Mouse (Mus musculus) midbrain, postnatal 0 days (tissue): ENCODE measurements at regions not wholly inside any gene's neighbourhood (a gene's known extent, or its start where the extent isn't known, plus 50 kb on each side); places are given as distances from the start of the nearest gene placed in this dataset.

ENCODE experiments used
- ATAC-seq: fragments of 200-750 bp; cut with Nextera tagmentation; 2 replicates; pipeline ENCODE4 v1.8.0; 2017; ENCODE audit warnings: moderate number of reproducible peaks, mild to moderate bottlenecking, moderate TSS enrichment, moderate library complexity; ENCODE audit not compliant: low FRiP score
- DNase-seq: peaks from one replicate; pipeline ENCODE4 v3.0.0-alpha.2; 2015; ENCODE audit warnings: low spot score
- H3K27ac ChIP-seq: fragments of 300-500 bp; sonication (generic); 2 replicates; pipeline ENCODE4 v1.5.1; 2014; ENCODE audit warnings: low read depth, mild to moderate bottlenecking, low read length, mixed read lengths
- H3K27me3 ChIP-seq: fragments of 300-500 bp; sonication (generic); 2 replicates; pipeline ENCODE4 v1.6.1; 2014; ENCODE audit warnings: low read length, control low read depth, mixed read lengths; ENCODE audit not compliant: insufficient read depth
- H3K36me3 ChIP-seq: fragments of 300-500 bp; sonication (generic); 2 replicates; pipeline ENCODE4 v1.6.1; 2014; ENCODE audit warnings: low read length, control low read depth, mixed read lengths; ENCODE audit not compliant: insufficient read depth
- H3K4me1 ChIP-seq: fragments of 300-500 bp; sonication (generic); 2 replicates; pipeline ENCODE4 v1.6.1; 2014; ENCODE audit warnings: mild to moderate bottlenecking, control low read depth, antibody characterized with exemption, low read length, mixed read lengths; ENCODE audit not compliant: insufficient read depth
- H3K4me2 ChIP-seq: fragments of 300-500 bp; sonication (generic); 2 replicates; pipeline ENCODE4 v1.6.1; 2014; ENCODE audit warnings: low read depth, mild to moderate bottlenecking, low read length, mixed read lengths; ENCODE audit not compliant: poor library complexity, severe bottlenecking
- H3K4me3 ChIP-seq: fragments of 300-500 bp; sonication (generic); 2 replicates; pipeline ENCODE4 v1.5.1; 2014; ENCODE audit warnings: low read depth, mild to moderate bottlenecking, low read length, moderate library complexity
- H3K9ac ChIP-seq: fragments of 300-500 bp; sonication (generic); replicated peaks from 2 replicates; pipeline ENCODE4 v1.6.1; 2014; ENCODE audit warnings: mild to moderate bottlenecking, low read length, moderate library complexity, mixed read lengths; ENCODE audit not compliant: poor library complexity, severe bottlenecking
- H3K9me3 ChIP-seq: fragments of 300-500 bp; sonication (generic); 2 replicates; pipeline ENCODE4 v1.6.1; 2016; ENCODE audit warnings: low read length, control low read depth
- CTCF ChIP-seq: IDR thresholded peaks from 2 replicates; pipeline ENCODE4 v1.5.1; 2016; ENCODE audit warnings: antibody characterized with exemption, mild to moderate bottlenecking
- WGBS: fragments of 180-500 bp; shearing (Covaris S2); extraction: QIAGEN DNeasy Blood & Tissue Kit; methylation state at CpG from one replicate; pipeline ENCODE4 v1.1.7; 2014; 5-methylcytosine and 5-hydroxymethylcytosine counted together

GRCm38 (mm10) chr1:36009010-36009619, 59.1 kb upstream of the Hs6st1 start:
- Histone ChIP-seq H3K27me3 (no peaks in the 10 kb centered on the region), H3K36me3 (no peaks in the 10 kb centered on the region), H3K4me2 (no peak overlapping the region), H3K27ac (no peak overlapping the region), H3K9ac (no peak overlapping the region), H3K4me3 (no peak overlapping the region), H3K9me3 (no peaks in the 10 kb centered on the region), H3K4me1 (no peaks in the 10 kb centered on the region)
- TF ChIP-seq CTCF: no peak
- WGBS: 64% methylated on average over 6 of the region's 6 CpGs
- ATAC-seq (no peak), DNase-seq (peak; percentile 70)

- no peak overlapping the region for H3K27ac ChIP-seq
- no peak for ATAC-seq
- no peak for DNase-seq
- no peak overlapping the region for H3K9ac ChIP-seq
- H3K4me3 ChIP-seq: no peak overlapping the region
- H3K9me3 ChIP-seq: no peaks in the 10 kb centered on the region
- H3K36me3 ChIP-seq: no peaks in the 10 kb centered on the region
- no peak for TF ChIP-seq CTCF
- H3K4me2 ChIP-seq: no peak overlapping the region
- no peaks in the 10 kb centered on the region for H3K27me3 ChIP-seq
- H3K4me1 ChIP-seq: no peaks in the 10 kb centered on the region
- WGBS: 87% methylated on average over 7 of the region's 7 CpGs
Measured at GRCm38 (mm10) chr1:36010151-36010550, 58.0 kb upstream of the Hs6st1 start.

- no peak for TF ChIP-seq CTCF
- Histone ChIP-seq H3K4me3 (no peak overlapping the region), H3K4me2 (no peak overlapping the region), H3K9ac (no peak overlapping the region), H3K4me1 (no peaks in the 10 kb centered on the region), H3K36me3 (no peaks in the 10 kb centered on the region), H3K9me3 (no peaks in the 10 kb centered on the region), H3K27me3 (no peaks in the 10 kb centered on the region), H3K27ac (no peak overlapping the region)
- DNase-seq (no peak), ATAC-seq (no peak)
- 85% methylated on average over 12 of the region's 12 CpGs for WGBS
Measured at GRCm38 (mm10) chr1:36010834-36011233, 57.4 kb upstream of the Hs6st1 start.

- Histone ChIP-seq H3K27ac (no peak overlapping the region), H3K4me2 (no peak overlapping the region), H3K9ac (no peak overlapping the region), H3K9me3 (no peaks in the 10 kb centered on the region), H3K4me3 (no peak overlapping the region), H3K27me3 (no peaks in the 10 kb centered on the region), H3K36me3 (no peaks in the 10 kb centered on the region), H3K4me1 (no peaks in the 10 kb centered on the region)
- 85% methylated on average over 9 of the region's 9 CpGs for WGBS
- no peak for TF ChIP-seq CTCF
- DNase-seq: no peak
- ATAC-seq: no peak
Measured at GRCm38 (mm10) chr1:36012081-36012765, 56.0 kb upstream of the Hs6st1 start.

- Histone ChIP-seq H3K4me1 (no peaks in the 10 kb centered on the region), H3K36me3 (no peaks in the 10 kb centered on the region), H3K4me2 (no peak overlapping the region), H3K9ac (no peak overlapping the region), H3K4me3 (no peak overlapping the region), H3K27ac (no peak overlapping the region), H3K9me3 (no peaks in the 10 kb centered on the region), H3K27me3 (no peaks in the 10 kb centered on the region)
- WGBS: 37% methylated on average over 11 of the region's 11 CpGs
- DNase-seq (no peak), ATAC-seq (no peak)
- TF ChIP-seq CTCF: no peak
Measured at GRCm38 (mm10) chr1:36013823-36014341, 54.3 kb upstream of the Hs6st1 start.

- H3K9me3 ChIP-seq: no peaks in the 10 kb centered on the region
- no peak overlapping the region for H3K4me3 ChIP-seq
- H3K27ac ChIP-seq: no peak overlapping the region
- H3K27me3 ChIP-seq: no peaks in the 10 kb centered on the region
- 62% methylated on average over 7 of the region's 7 CpGs for WGBS
- TF ChIP-seq CTCF: no peak
- H3K36me3 ChIP-seq: no peaks in the 10 kb centered on the region
- H3K4me1 ChIP-seq: no peaks in the 10 kb centered on the region
- ATAC-seq: no peak
- no peak overlapping the region for H3K9ac ChIP-seq
- no peak overlapping the region for H3K4me2 ChIP-seq
- DNase-seq: no peak
Measured at GRCm38 (mm10) chr1:36014372-36014771, 53.8 kb upstream of the Hs6st1 start.
